Mouse (Mus musculus): Measurements from ENCODE around the gene Gramd1b.
"Not testable (repeated sequence)": the region's sequence is repeated elsewhere in the genome, so short reads cannot be mapped to it uniquely, and the experiment has no call there.

Gene Gramd1b

DNA sequence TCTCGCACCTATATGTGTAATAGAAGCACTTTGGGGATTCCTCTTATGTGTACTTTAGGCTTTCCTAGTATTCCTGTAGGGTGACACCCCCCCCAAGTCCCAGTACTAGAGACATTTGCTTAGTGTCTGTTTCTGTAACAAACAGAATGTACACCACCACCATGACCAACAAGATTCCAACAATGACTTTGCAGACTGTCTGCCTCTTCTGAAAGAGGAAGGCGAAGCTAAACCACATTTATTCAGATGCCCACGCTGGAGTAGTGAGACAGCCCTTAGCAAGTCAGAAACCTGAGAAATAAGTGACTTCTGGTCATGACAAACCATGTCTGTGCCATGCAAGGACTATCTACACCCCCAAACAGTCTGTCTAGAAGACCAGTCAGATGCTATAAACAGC lies 11.9 kb downstream of the Gramd1b start:
- DNase-seq (ENCODE audit: low read depth, low spot score) = no peak

- no peak for DNase-seq (ENCODE audit: low read depth, low spot score)
These were observed 19.2 kb downstream of the Gramd1b start for GRCm38 (mm10) chr9:40511970-40512369.

GRCm38 (mm10) chr9:40509479-40509878 lies 21.7 kb downstream of the Gramd1b start:
- no peak for DNase-seq (ENCODE audit: low read depth, low spot score)

GRCm38 (mm10) chr9:40506576-40506975 lies 24.6 kb downstream of the Gramd1b start:
- DNase-seq (ENCODE audit: low read depth, low spot score) = no peak

DNA sequence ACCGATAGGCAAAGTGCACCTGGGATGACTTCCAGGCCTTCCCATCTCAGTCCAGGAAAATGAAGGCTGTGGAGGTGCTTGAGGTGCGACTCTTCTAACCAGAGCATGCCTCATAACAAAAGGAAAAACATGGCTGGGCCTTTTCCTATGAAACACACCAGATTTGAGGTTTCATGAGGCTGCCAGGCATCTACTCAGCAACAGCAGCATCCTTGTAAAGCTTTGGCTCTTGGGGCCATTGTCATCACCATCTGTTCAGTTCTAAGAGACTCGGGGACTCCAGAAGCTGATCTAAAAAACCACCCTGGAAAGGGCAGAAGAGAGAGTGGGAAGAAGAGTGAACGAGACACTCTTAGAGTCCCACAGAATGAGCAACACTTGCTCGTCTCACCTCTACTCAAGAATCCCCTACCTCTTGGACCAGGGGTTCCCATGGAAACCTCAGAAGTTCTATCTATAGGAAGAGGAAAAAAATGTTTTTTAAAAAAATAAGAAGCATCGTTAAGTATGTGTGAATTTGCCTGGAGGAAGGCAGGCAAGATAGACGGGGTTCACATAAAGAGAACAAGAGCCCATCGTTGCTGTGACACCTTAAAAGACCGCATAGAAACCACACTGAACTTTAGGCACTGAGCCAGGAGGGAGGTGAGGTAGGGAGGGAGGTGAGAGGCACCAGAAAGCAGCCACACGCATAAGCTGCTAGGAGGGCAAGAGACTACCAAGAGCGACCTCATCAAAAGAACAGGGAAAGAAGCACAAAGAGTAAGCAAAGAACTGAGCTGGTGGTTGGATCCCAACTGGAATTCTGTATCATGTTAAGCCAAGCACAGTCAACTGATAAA lies 25.5 kb downstream of the Gramd1b start:
- no peak for DNase-seq (ENCODE audit: low read depth, low spot score)

- no peak for DNase-seq (ENCODE audit: low read depth, low spot score)
These were observed 26.3 kb downstream of the Gramd1b start for GRCm38 (mm10) chr9:40504886-40505285.

DNA sequence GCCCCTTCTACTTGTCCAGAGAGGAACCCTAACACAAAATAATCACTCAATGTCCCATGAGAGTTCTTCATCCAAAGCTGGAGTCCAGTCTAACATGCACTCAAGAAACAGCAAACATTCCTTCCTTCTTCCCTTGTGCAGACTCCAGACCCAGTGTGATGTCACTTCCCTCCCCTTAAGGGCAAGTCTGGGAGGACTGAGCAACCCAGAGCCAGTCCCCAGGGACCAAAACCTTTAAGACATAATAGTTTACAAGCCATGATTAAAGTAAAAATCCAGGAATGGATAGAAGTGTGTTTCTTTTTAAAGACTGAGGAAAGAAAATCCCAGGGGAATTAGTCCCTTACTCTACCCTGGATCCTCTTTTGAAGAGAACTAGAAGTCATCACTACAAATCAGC lies 30.5 kb downstream of the Gramd1b start:
- DNase-seq (ENCODE audit: low read depth, low spot score) = no peak

- DNase-seq (ENCODE audit: low read depth, low spot score) = not testable (repeated sequence)
These were observed 48.7 kb downstream of the Gramd1b start for GRCm38 (mm10) chr9:40482351-40483084.

DNA sequence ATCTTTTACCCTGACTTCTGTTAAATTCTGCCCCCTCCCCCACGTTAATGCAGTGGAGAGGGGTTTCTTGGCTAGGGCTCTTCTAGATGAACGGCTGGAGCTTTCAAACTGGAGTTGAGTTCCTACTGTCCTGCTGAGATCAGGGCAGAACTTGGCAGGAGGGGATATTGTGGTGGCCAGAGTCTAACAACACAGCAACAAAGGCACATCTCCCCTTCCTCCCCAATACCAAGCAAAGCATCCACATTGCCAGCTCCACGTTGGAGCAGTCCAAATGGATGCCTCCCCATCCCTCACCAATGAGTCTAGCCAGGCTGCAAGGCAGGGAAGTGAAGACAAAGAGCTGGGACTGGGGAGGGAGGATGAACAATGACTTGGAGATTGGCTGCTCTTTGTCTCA lies 49.9 kb downstream of the Gramd1b start:
- no peak for DNase-seq (ENCODE audit: low read depth, low spot score)

GRCm38 (mm10) chr9:40479333-40479732 lies 51.9 kb downstream of the Gramd1b start:
- peak; percentile 51 for DNase-seq (ENCODE audit: low read depth, low spot score)

- no peak for DNase-seq (ENCODE audit: low read depth, low spot score)
These were observed 52.9 kb downstream of the Gramd1b start for GRCm38 (mm10) chr9:40478146-40478900.

GRCm38 (mm10) chr9:40477611-40478010 lies 53.6 kb downstream of the Gramd1b start:
- no peak for DNase-seq (ENCODE audit: low read depth, low spot score)

GRCm38 (mm10) chr9:40476098-40476497 lies 55.1 kb downstream of the Gramd1b start:
- no peak for DNase-seq (ENCODE audit: low read depth, low spot score)

- DNase-seq (ENCODE audit: low read depth, low spot score) = peak; percentile 14
These were observed 58.1 kb downstream of the Gramd1b start for GRCm38 (mm10) chr9:40472961-40473510.

DNA sequence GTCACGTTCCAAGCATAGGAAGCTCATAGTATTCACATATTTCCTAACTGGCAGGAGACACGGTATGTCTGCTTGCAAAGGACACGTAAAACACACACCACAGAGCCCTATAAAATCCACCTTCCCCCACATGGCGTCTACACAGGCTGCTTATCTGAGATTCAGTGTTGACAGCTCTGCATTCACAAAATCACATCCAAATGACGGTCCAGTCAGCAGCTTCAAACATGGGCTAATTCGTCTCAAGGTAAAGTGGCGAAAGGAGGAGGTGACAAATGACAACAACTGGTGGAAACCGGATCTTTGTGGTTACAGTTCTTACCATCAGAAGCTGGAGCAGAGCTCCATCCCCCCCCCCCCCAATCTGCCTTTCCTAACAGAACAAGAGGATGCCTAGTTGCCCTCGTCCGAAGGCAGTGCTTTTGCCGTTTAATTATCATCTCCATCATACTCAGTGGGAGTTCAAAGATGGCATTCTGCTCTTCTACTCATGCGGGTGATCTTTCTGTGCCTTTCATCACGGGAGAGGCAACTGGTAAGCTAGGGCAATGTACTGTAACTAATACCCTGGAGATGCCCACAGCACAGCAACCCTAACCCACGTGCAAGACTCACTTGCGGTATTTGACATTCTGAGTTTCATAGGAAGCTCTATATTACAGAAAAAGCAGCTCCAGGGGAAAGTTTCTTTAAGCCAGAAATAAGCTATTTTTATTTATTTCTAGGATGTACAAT lies 61.6 kb downstream of the Gramd1b start:
- no peak for DNase-seq (ENCODE audit: low read depth, low spot score)

DNA sequence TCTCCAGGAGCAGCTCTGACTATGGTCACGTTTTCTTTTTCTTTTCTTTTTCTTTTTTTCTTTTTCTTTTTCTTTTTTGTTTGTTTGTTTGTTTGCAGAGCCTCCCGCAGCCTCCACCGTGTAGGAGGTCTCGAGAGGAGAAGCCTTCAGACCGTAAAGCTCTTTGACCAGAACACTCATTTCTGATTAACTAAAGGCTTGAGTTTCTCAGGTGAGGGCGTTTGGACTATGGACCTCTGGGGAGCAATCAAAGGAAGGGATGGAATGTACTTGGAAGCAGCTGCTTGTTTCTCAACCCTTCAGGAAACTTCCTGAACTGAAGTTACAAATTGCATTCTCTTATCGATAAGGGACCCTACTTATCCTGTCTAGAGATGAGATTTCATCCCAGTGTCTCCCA lies 64.4 kb downstream of the Gramd1b start:
- no peak for DNase-seq (ENCODE audit: low read depth, low spot score)

GRCm38 (mm10) chr9:40465596-40465995 lies 65.6 kb downstream of the Gramd1b start:
- DNase-seq (ENCODE audit: low read depth, low spot score) = no peak

DNA sequence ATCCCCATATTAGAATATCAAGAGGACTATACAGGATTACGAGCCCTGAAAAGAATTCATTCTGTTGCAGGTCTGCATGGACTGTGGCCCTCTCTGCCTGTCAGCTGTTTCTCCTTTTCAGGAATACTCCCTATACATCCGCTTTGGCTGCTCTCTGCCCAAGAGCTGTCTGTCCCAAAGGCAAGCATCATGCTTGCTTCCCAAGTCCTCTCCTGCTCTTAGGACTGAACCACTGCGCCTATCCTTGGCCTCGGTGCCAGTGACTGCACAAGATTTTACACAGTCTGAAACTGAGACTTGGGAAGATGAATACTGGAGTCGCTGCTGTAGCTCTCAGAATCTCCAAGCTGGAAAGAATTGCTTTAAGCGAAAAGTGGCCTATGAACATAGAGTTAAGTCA lies 68.8 kb downstream of the Gramd1b start:
- DNase-seq (ENCODE audit: low read depth, low spot score) = no peak

DNA sequence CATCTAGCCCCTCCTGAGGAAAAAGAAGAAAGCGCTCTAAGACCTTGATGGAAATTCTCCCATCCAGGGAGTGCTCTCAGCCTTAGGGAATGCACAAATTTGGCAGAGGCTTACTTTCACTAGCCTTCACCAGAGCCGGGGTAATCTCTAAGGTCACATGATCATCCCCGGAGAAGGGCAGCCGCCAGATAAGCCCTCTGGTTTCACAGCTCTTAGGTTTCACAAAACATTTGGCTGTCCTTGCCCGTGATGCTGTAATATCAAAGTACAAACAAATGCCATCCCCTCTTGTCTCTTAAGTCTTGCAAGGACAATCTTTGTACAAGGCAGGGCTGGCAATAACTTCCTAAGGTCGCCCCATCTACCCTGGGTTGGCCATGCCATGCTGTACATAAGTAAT lies 70.4 kb downstream of the Gramd1b start:
- no peak for DNase-seq (ENCODE audit: low read depth, low spot score)

- no peak for DNase-seq (ENCODE audit: low read depth, low spot score)
These were observed 71.6 kb downstream of the Gramd1b start for GRCm38 (mm10) chr9:40459304-40460280.
